Mouse (Mus musculus): ENCODE data around the gene Ttc25.
"Not testable (repeated sequence)": the region's sequence is repeated elsewhere in the genome, so short reads cannot be mapped to it uniquely, and the experiment has no call there.

Ttc25 gene

DNA sequence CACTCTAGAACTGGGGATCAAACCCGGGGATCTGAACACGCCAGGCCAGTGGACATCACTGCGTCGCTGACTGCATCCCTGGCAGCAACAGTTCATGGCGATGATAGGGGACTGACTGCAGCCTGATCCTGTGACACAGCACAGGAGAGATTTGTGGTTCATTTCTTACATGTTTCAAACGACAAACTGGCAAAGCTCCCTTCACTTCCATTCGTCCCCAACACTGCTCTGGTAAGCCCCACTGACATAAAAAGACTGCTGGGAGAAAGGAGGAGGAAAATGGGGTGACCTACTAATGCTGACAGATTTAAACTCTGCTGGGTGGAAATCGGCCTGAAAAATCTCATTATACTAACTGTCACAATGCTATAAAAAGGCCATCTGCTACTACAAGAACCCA lies 58.4 kb downstream of the Ttc25 start:
- DNase-seq (ENCODE audit: low read depth, low spot score) = no peak

DNA sequence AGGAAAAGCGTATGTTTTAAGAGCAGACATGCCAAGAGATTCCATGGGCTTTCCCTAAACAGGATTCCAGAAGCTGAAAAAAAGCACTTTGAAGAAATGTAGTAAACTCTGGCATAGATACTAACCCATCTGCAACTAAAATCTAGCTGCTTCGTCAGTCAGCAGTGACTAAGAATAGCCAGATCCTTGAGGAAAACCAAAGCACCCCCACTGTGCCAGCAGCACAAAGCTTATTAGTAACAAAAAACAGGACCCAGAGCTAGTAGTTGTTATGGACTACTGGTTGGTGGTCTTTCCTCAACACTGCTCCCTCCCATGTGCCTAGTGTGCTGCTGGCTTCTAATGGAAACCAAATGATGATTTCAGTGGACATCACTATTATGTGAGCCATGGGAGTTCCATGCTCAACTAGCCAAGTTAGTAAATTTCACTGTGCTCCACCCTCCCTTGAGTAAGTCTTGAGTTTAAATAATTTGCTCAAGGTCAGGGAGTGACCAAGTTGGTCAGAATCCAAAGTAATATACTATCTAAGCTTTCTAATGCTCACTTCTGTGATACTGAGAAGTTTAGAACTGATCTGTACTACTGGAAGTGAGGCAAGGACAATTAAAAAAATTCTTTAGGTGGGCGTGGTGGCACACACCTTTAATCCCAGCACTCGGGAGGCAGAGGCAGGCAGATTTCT lies 59.1 kb downstream of the Ttc25 start:
- no peak for DNase-seq (ENCODE audit: low read depth, low spot score)

DNA sequence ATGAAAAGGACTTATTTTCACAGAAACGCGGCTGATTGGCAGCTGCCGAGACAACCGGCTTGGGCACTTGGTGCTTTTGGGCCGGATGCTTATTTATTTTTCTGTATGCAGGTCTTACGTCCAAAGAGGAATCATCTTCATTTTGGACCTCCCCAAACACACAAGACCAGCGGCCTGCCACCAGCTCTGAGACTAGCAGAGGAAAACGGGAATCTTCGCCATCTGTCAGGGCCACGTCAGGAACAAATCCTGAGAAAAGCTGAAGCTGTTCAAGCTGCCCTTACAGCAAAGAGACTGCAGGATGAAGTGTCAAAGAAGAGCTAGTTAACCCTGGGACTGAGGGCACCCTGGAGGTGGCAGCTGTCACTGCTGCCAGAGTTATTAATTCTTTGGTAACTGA lies 60.0 kb downstream of the Ttc25 start:
- DNase-seq (ENCODE audit: low read depth, low spot score) = no peak

DNA sequence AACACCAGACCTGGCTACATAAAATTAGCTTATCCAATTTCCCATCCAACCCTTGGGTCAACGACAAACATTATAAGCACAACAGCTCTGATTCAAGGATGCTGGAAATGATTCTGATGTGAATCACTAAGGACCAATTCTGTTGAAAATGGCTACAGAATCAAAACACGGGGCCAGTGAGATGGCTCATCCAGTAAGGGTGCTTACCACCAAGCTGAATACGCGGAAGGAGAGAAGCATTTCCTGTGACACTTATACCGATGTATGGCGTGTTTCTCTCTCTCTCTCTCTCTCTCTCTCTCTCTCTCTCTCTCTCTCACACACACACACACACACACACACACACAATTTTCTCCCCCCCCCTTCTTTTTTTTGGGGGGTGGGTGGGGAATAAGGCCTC lies 61.7 kb downstream of the Ttc25 start:
- DNase-seq (ENCODE audit: low read depth, low spot score) = no peak

DNA sequence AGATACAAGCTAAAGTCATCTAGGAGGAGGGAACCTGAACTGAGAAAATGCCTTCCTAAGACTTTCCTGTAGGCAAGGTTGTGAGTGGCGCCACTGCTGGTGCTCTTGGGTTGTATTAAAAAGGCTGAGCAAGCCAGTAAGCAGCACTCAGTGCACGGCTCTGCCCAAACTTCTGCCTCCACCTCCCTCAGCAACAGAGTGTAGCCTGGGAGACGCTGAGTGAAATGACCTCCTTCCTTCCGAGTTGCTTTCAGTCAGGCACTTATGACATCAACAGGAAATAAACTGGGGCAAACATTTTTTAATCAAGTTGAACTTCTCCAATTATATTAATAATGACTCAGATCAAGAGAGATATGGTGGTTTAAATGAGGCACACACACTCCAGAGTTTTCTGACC lies 63.4 kb downstream of the Ttc25 start:
- no peak for DNase-seq (ENCODE audit: low read depth, low spot score)

DNA sequence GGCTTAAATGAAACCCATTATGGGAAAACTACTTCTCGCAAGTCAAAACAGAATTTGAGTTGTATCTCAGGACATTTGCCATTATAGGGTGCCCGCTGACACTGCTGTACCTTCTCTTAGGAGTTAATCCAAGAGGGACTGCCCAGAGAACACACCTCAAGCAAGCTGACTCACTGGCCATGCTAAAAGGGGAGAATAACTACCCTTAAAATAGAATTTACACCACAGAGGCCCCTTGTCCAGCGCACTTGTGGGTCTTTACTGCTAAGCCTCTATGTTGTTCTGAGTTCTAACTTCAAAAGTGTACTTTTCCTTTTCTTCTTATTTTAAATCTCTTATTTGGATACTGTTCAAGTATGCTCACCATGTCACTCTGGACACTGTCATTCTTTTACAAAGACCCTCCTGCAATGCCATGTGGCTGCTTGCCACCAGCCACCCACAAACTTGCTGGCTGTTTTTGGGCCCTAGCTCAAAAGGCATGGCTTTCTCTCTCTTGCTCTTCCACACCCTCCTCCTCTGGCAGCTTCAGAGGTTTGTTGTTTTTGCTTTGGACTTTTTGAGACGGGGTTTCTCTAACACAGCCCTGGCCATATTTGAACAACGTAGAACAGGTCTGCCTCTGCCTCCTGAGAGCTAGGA lies 64.1 kb downstream of the Ttc25 start:
- DNase-seq (ENCODE audit: low read depth, low spot score) = no peak

DNA sequence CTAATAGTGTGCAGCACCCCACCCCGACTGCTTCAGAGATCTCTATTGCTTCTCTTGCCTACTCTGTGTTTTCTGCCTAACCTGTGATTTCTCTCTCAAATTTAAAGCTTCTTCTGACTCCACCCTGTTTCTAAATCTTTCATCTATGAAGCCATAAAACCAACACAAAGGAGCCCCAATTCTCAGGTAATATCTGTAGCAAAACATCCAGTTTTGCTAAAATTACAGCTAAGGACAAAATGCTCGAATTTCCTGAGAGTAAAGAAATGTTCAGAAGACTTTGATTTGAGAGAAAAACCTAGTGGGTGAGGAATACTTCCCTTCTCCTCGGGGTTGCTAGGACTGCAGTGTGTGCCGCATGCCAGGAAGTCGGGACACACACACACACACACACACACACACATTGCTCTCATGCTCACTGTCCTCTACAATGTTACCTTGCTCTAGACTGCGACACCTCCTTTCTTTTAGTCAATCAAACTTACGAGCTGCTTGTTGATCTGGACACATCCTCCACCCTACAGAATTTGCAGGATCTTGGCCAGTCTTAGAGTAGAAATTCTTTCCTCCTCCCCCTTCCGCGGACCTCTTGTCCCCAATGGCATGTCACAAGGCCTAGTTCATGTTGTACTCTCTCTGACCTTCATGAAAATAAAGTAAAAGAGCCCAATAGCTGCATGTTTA lies 64.7 kb downstream of the Ttc25 start:
- no peak for DNase-seq (ENCODE audit: low read depth, low spot score)

DNA sequence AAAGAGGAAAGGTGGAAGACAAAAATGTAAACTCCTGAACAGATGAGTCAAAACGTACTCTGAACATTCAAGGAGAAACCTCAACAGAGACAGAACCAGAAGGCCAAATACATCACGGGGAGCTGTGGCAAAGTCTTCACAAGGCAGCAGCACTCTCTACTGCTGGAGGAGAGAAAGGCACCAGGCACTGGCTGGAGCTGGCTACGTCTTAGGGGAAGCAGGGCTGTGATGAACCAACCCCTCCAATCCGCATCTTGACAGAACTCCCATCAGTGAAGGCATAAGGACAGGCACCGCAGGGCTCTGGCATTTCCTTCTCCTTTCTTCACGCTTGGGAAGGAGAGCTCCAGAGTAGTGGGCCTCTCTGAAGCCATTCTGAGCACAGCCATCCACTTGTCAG lies 66.2 kb downstream of the Ttc25 start:
- peak; percentile 39 for DNase-seq (ENCODE audit: low read depth, low spot score)

DNA sequence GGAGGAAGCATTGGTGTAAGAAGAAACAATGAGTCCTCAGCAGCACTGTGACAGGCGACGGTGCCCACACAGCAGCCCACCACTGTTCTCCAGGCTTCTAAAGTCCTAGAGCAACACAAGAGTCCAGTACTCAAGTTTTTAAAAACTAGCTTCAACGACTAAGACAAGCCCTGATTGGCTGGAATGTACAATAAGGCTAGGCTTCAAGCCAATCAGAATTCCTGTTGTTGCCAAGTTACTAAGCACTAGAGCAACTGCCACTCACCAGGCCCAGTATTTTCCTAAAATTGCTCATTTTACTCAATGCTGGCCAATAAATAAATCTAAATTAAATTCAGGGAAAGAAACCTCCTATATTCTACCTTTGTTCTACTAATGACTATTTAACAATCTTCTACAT lies 67.8 kb downstream of the Ttc25 start:
- DNase-seq (ENCODE audit: low read depth, low spot score) = no peak

DNA sequence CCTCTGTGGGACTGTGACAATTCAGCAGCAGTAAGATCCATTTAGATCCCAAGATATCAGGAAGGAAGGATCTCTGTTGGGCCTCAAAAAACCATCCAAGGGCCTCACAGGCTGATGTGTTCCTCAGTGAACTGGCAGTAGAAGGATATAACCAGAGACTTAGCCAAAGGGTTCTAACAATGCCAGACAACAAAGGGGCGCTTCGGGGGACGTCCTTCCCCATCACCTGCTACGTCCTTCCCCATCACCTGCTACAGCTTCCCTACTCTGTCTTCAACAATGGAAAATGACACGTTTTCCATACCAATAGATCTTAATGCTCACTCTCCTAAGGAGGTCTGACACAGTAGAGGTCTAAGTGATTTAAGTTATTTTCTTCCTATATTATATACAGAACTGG lies 70.9 kb downstream of the Ttc25 start:
- no peak for DNase-seq (ENCODE audit: low read depth, low spot score)

DNA sequence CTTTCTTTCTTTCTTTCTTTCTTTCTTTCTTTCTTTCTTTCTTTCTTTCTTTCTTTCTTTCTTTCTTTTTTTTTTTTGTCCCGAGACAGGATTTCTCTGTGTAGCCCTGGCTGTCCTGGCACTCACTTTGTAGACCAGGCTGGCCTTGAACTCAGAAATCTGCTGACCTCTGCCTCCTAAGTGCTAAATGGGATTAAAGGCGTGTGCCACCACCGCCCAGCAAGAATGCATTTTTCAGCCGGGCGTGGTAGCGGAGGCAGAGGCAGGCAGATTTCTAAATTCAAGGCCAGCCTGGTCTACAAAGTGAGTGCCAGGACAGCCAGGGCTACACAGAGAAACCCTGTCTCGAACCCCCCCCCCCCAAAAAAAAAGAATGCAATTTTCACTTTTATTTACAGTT lies 71.4 kb downstream of the Ttc25 start:
- not testable (repeated sequence) for DNase-seq (ENCODE audit: low read depth, low spot score)

DNA sequence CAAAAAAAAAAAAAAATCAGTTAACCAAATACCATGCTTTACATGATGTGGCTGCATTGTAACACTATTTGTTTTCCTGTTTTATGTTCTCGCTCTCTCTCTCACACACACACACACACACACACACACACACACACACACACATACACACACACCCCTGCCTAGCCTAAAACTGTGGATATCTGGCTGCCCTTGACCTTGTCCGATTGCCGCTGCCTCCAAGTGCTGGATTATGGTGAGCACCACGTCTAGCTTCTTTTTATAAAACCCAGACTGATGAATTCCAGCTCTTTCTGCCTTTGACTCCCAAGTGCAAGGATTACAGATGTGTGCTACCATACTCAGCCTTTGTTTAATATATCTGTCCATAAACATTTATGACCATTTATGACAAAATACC lies 72.1 kb downstream of the Ttc25 start:
- DNase-seq (ENCODE audit: low read depth, low spot score) = no peak

DNA sequence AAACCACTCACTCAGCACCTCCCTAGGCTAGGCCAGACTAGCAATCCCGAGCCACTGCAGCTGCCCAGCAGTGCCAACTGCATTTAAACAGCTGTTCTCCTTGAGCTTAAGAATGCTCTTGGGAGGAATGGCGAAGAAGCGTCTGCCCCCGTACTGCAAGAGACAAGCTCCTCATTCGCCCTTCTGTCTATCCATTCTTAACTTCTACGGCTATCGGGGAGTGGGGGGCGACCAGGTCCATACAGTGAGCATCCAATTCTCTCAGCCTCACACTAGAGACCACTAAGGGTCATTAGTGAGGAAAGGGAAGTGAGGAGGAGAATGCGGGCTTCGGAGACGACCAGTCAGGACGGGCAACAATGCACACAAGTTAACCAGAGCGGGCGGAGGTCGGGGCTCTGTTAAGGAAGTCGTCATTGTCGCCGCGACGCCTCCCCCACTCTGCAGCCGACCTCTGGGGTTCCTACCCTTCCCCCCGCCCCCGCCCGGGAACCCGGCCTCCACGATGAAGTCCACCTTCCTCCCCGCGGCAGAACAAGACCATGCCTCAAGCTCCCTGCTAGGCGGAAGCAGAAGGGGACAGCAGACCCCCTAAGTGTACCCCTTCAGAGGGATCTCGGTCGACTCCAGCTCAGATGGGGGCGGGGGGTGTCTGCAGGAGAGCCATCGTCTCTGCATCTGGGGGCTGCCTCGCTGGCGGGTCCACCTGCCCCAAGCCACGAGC lies 73.5 kb downstream of the Ttc25 start, which contains the start of gene Nkiras2:
Gene Nkiras2, plus strand, starts transcription at position 484 of the 724 bp plus-strand sequence.
- peak; percentile 90 for DNase-seq (ENCODE audit: low read depth, low spot score)

DNA sequence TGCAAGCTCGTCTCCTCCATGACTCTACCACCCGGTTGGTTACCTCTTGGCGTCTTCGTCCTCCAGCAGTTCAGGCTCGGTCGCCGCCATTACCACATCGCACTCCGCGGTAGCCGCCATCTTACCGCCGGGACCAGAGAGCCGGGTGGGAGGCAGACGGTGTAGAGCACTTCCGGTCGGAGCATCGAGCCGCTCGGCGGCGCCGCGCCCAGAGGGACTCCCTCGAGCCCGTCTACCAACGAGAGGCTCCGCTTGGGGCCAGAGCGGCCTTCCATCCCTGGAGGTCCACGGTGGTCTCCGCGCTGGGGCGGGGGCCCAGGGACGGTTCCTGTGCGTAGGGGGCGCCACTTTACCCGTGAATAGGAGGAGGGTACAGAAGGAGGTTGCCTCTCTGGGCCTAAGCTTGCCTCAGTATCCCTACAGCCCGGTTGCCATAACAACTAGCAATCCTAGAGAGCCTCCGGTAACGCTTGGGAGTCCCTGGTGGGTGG lies 74.1 kb downstream of the Ttc25 start:
- peak; percentile 97 for DNase-seq (ENCODE audit: low read depth, low spot score)

DNA sequence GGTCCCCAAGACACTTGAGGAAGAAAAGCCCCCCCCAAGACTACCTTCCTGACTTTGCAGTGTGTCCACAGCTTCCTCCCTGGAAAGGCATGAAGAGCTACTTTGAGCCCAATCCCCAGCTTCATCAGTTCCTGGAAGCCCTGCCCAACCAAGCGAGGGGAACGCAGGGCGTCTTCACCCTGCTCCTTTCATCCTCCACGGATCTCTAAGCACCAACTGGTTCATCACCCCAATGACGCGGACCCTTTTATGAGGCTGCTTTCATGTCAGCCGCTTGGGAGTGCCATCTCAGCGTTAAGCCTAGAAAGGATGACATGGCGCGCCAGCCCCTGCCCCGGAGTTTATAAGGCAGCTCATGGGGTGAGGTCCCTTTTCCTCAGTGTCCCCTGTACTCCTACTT lies 74.6 kb downstream of the Ttc25 start, which contains the start of gene Dnajc7:
Gene Dnajc7, minus strand, starts transcription at position 187 of the 400 bp plus-strand sequence.
- no peak for DNase-seq (ENCODE audit: low read depth, low spot score)

Measured in A20 (cell line).